Mouse (Mus musculus): ENCODE measurements around the gene Atp2c1.

DNA sequence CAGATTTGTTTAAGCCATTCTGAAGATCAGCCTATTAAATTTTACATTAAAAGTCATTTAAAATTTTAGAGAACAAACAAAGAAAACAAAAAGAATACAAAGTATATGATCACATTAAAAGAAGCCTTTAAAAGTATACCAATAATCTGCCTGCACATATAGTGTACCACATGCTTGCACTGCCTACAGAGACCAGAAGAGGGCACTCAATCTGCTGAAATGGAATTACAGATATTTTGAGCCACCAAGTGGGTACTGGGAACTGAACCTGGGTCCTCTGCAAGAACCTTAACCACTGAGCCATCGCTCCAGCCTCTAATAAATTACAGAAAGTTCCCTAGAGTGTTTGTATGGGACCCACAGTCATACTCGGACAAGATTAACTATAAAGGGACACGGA, 59.3 kb downstream of the Atp2c1 start:
- TF ChIP-seq POLR2A (IDR thresholded peaks at IDR 0.05; ENCODE audit: insufficient read length, low read depth), result no peak
- TF ChIP-seq MYOD1 (IDR thresholded peaks at IDR 0.05; ENCODE audit: control insufficient read depth in 1 of 3, insufficient read length in 2 of 3, low read depth in 2 of 3), result no peak
- TF ChIP-seq MYOG (IDR thresholded peaks at IDR 0.05; ENCODE audit: control insufficient read depth in 1 of 3, insufficient read depth in 1 of 3, insufficient read length in 2 of 3, low read depth in 2 of 3), result no peak
- no peak for TF ChIP-seq TCF12 (IDR thresholded peaks at IDR 0.05; ENCODE audit: insufficient read depth, poor library complexity, severe bottlenecking)
